In the genomic region with DNA sequence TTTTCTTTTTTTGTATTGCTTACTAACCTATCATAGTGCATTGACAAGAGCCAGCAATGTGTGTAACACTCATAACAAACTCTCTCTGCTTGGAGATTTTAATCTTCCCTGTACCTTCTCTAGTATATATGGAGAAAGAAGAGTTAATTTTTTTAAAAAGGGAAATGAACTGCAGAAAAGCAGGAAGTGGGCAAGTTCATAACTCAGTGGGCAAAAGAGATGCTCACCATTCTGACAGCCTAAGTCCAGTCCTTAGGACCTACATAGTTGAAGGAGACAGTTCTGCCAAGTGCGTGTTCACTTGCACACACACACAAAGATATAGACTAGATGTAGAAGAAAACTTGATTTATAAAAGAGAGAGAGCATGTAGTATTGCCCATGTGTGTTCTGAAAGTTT, we compare ENCODE assay signal across 28 mouse cellular contexts. TPM values are rescaled to one million over a fixed set of nuclear protein-coding genes. Genes with fewer than 3 reads are reported as not detected.
"Had no signal": no experiment of that assay in that cellular context is flagged by ENCODE, and none has a peak within 500 bp of the region (broad histone marks: within the 10 kb centered on the region; RNA-seq: fewer than 3 reads in every experiment).

No protein-coding gene starts in this region.

- H3K27me3 ChIP-seq: kidney, embryonic 15.5 days; liver, embryonic 13.5 days; megakaryocyte, embryonic 14.5 days; midbrain, embryonic 13.5 days; neural tube, embryonic 13.5 days had no signal

- H3K36me3 ChIP-seq: kidney, embryonic 15.5 days; liver, embryonic 13.5 days; midbrain, embryonic 13.5 days had no signal

- H3K27ac ChIP-seq: kidney, embryonic 15.5 days; liver, embryonic 13.5 days; midbrain, embryonic 10.5 days; midbrain, embryonic 13.5 days; neural tube, embryonic 13.5 days had no signal

- H3K9me3 ChIP-seq: kidney, embryonic 15.5 days; liver, embryonic 13.5 days; megakaryocyte, embryonic 14.5 days; midbrain, embryonic 10.5 days; midbrain, embryonic 13.5 days; neural tube, embryonic 13.5 days had no signal

- DNase-seq: kidney, postnatal 10 days; kidney, postnatal 36 days; layer of hippocampus, postnatal 36 days; liver, embryonic 13.5 days; lung, adult 2 months; lung, postnatal 14 days; lung, postnatal 4 days; retina, postnatal 1 day; right cerebral cortex, postnatal 25 days; spleen, adult 18-20 months; thymus, adult 18-20 months; thymus, postnatal 4 days had no signal

- H3K9ac ChIP-seq: kidney, embryonic 15.5 days; liver, embryonic 13.5 days; midbrain, embryonic 13.5 days; neural tube, embryonic 13.5 days had no signal

- ATAC-seq: midbrain, embryonic 13.5 days; midbrain, embryonic 16.5 days had no signal

- H3K4me2 ChIP-seq: kidney, embryonic 15.5 days; liver, embryonic 13.5 days; midbrain, embryonic 13.5 days; neural tube, embryonic 13.5 days had no signal

- H3K4me3 ChIP-seq: kidney, embryonic 15.5 days; left cerebral cortex, adult 2 months; liver, embryonic 13.5 days; megakaryocyte, embryonic 14.5 days; midbrain, embryonic 10.5 days; midbrain, embryonic 13.5 days; myocyte; neural tube, embryonic 13.5 days had no signal

RNA-seq across cellular contexts. Expression of a gene that starts 57.8 kb away (rescaled TPM):
- total RNA-seq: layer of hippocampus, adult 8-10 months; layer of hippocampus, postnatal 10 days; layer of hippocampus, postnatal 36 days; left cerebral cortex, adult 2 months; left cerebral cortex, postnatal 10 days; left cerebral cortex, postnatal 36 days; monocyte, adult 5-6 weeks; neutrophil, adult 5-6 weeks had no signal
- polyA plus RNA-seq: limb, embryonic 14.5 days; lung, adult 2 months; lung, embryonic 16.5 days; midbrain, embryonic 10.5 days; midbrain, embryonic 13.5 days; midbrain, embryonic 16.5 days; myocyte; neural tube, embryonic 13.5 days had no signal
